In genomic region chr4:149144459-149144858, GRCm38 (mm10) we compare ENCODE assay signal across 1 mouse cellular context.
A peak's percentile ranks its signal among the peaks of the same experiment; 100 is the strongest.
TF ChIP-seq lines count a peak whose summit lies in the region.

No protein-coding gene starts in this region.

TF ChIP-seq in MEL, 35 proteins besides CTCF, POLR2A, EP300 and RAD21 (continued from another document):
- TF ChIP-seq POLR2AphosphoS2 (IDR thresholded peaks at IDR 0.05; ENCODE audit: low read length), result no peak
- no peak for TF ChIP-seq KAT2A (conservative IDR thresholded peaks at IDR 0.05; ENCODE audit: low read depth, low read length)
- no peak for TF ChIP-seq JUND (IDR thresholded peaks at IDR 0.05; ENCODE audit: low read depth, low read length)
- TF ChIP-seq RCOR1 (IDR thresholded peaks at IDR 0.05; ENCODE audit: low read depth, low read length), result no peak
- no peak for TF ChIP-seq CHD1 (IDR thresholded peaks at IDR 0.05; ENCODE audit: low read depth, low read length)
- TF ChIP-seq MAX (IDR thresholded peaks at IDR 0.05; ENCODE audit: low read length), result no peak
- no peak for TF ChIP-seq USF1 (IDR thresholded peaks at IDR 0.05; ENCODE audit: low read depth, low read length)
- TF ChIP-seq MAFK (IDR thresholded peaks at IDR 0.05; ENCODE audit: borderline replicate concordance, low read depth, low read length), result no peak
- no peak for TF ChIP-seq USF2 (IDR thresholded peaks at IDR 0.05; ENCODE audit: borderline replicate concordance in 1 of 2, insufficient read depth in 1 of 2, low read depth in 1 of 2, low read length in 2 of 2)
- TF ChIP-seq MAZ (IDR thresholded peaks at IDR 0.05; ENCODE audit: low read depth, low read length), result no peak
- 0 out of 2 replicates have a peak, but pooled peaks have one; percentile 41 for TF ChIP-seq MYC (IDR thresholded peaks at IDR 0.05; ENCODE audit: low read depth, low read length)
TF ChIP-seq in MEL: peak in this region for 6.
